Mouse (Mus musculus) left cerebral cortex, postnatal 10 days (tissue): Measurements from ENCODE around the gene Hip1. TPM values are rescaled to one million over a fixed set of nuclear protein-coding genes. Genes with fewer than 3 reads are reported as not detected.
"Not testable (repeated sequence)": the region's sequence is repeated elsewhere in the genome, so short reads cannot be mapped to it uniquely, and the experiment has no call there.

ENCODE experiments used
- DNase-seq, 2 experiments: peaks; one replicate each; pipeline ENCODE4 v3.0.0; 2021 to 2022; ENCODE audit warnings: low spot score in 2 of 2, mixed read lengths in 1 of 2; ENCODE audit errors: extremely low spot score in 1 of 2
- intact Hi-C: fragments of 180-260 bp; cut with DNase I; formaldehyde crosslinking; loops from one replicate; pipeline ENCODE4 v1.15.1; 2025
- total RNA-seq, 2 experiments: library from RNA; stranded (reverse); gene quantifications; 2 replicates each; pipeline ENCODE4 v1.2.3; 2021

Hip1 gene
- total RNA-seq, 2 experiments from 2014 or later = 80.5 to 85.2 TPM

- intact Hi-C loops = no loop called here
- DNase-seq = peak in 1 of 2 experiments; percentile 34
Observed at GRCm38 (mm10) chr5:135395826-135396225, 149.1 kb downstream of the Hip1 start.

GRCm38 (mm10) chr5:135394004-135394823 lies 150.7 kb downstream of the Hip1 start, which contains the start of gene Pom121:
TSS of gene Pom121 (minus strand) at chr5:135394546.
- intact Hi-C loops = no loop called here
- DNase-seq = peak; percentile 77 to 91

GRCm38 (mm10) chr5:135383771-135384170 lies 161.1 kb downstream of the Hip1 start:
- intact Hi-C loops = no loop called here
- DNase-seq = no peak

GRCm38 (mm10) chr5:135382746-135383145 lies 162.2 kb downstream of the Hip1 start:
- no peak for DNase-seq
- intact Hi-C loops = no loop called here

- DNase-seq = no peak
- intact Hi-C loops = no loop called here
Observed at GRCm38 (mm10) chr5:135381356-135381925, 163.5 kb downstream of the Hip1 start.

GRCm38 (mm10) chr5:135380681-135381080 lies 164.2 kb downstream of the Hip1 start:
- no peak for DNase-seq
- intact Hi-C loops = no loop called here

- intact Hi-C loops = no loop called here
- no peak for DNase-seq
Observed at GRCm38 (mm10) chr5:135376341-135376740, 168.6 kb downstream of the Hip1 start.

- peak in 1 of 2 experiments; percentile 60 for DNase-seq
- intact Hi-C loops = no loop called here
Observed at GRCm38 (mm10) chr5:135375167-135375566, 169.8 kb downstream of the Hip1 start.

GRCm38 (mm10) chr5:135373601-135374000 lies 171.3 kb downstream of the Hip1 start:
- intact Hi-C loops = no loop called here
- no peak for DNase-seq

- no peak for DNase-seq
- intact Hi-C loops = no loop called here
Observed at GRCm38 (mm10) chr5:135371195-135371594, 173.7 kb downstream of the Hip1 start.

- DNase-seq = peak; percentile 93 to 97
- intact Hi-C loops = no loop called here
Observed at GRCm38 (mm10) chr5:135369787-135370654, 174.9 kb downstream of the Hip1 start, which contains the start of gene Nsun5. TSS of gene Nsun5 (plus strand) at chr5:135369953.

GRCm38 (mm10) chr5:135369196-135369595 lies 175.7 kb downstream of the Hip1 start:
- intact Hi-C loops, DNase-seq: not testable (repeated sequence)

- intact Hi-C loops = no loop called here
- DNase-seq = no peak
Observed at GRCm38 (mm10) chr5:135368312-135368711, 176.6 kb downstream of the Hip1 start.

GRCm38 (mm10) chr5:135367841-135368240 lies 177.1 kb downstream of the Hip1 start:
- DNase-seq = no peak
- intact Hi-C loops = no loop called here

- DNase-seq = peak in 1 of 2 experiments; percentile 32
- intact Hi-C loops = no loop called here
Observed at GRCm38 (mm10) chr5:135363540-135363939, 181.4 kb downstream of the Hip1 start.

GRCm38 (mm10) chr5:135362572-135362971 lies 182.3 kb downstream of the Hip1 start:
- no peak for DNase-seq
- intact Hi-C loops = no loop called here

GRCm38 (mm10) chr5:135359772-135360171 lies 185.1 kb downstream of the Hip1 start:
- intact Hi-C loops = no loop called here
- no peak for DNase-seq

GRCm38 (mm10) chr5:135357556-135357955 lies 187.4 kb downstream of the Hip1 start:
- intact Hi-C loops = no loop called here
- peak in 1 of 2 experiments; percentile 67 for DNase-seq
